Mouse (Mus musculus): ENCODE measurements around the gene Cyp2d26. TPM values are rescaled to one million over a fixed set of nuclear protein-coding genes. Genes with fewer than 3 reads are reported as not detected.

Gene Cyp2d26
- total RNA-seq, 2 experiments from 2014 or later = not detected

GRCm38 (mm10) chr15:82763631-82764420 lies 30.3 kb downstream of the Cyp2d26 start, which contains the start of gene Cyp2d40:
TSS of gene Cyp2d40 (minus strand) at chr15:82764183.
- DNase-seq (ENCODE audit: low spot score in 2 of 2) = no peak

- DNase-seq (ENCODE audit: low spot score in 2 of 2) = no peak
These were observed 46.0 kb downstream of the Cyp2d26 start for GRCm38 (mm10) chr15:82748141-82748540.

GRCm38 (mm10) chr15:82747516-82747915 lies 46.6 kb downstream of the Cyp2d26 start:
- no peak for DNase-seq (ENCODE audit: low spot score in 2 of 2)

Small RNA genes lying within 50 kb of the gene (microRNA-seq; reads per million reads assigned to microRNA genes)
- 0 reads per million in 2 experiments for gene Gm27618

Other genes starting within 250 kb of the Cyp2d26 start
- not detected for gene Cyp2d12, start 239.2 kb downstream of the Cyp2d26 start, total RNA-seq (2021)
- gene Cyp2d34, start 173.3 kb downstream of the Cyp2d26 start, total RNA-seq (2021) = not detected
- not detected for gene Cyp2d40, start 30.1 kb downstream of the Cyp2d26 start, total RNA-seq (2021)
- 100 to 1,000 TPM; 233 to 245 TPM for gene Tcf20, start 193.6 kb upstream of the Cyp2d26 start, total RNA-seq (2021)
- 1 to 10 TPM; 2.4 to 2.6 TPM for gene Nfam1, start 239.0 kb upstream of the Cyp2d26 start, total RNA-seq (2021)

Data from left cerebral cortex, adult 18-20 months (tissue).